Mouse (Mus musculus) E14TG2a.4 (cell line): Measurements from ENCODE around the gene Hs2st1.

Experiments used
- CTCF ChIP-seq: conservative IDR thresholded peaks from 2 replicates; pipeline ENCODE4 v1.5.1; 2014; ENCODE audit warnings: low read length
- POU5F1 ChIP-seq: IDR thresholded peaks from 2 replicates; pipeline ENCODE4 v1.6.1; 2014; ENCODE audit warnings: low read length, borderline replicate concordance

GRCm38 (mm10) chr3:144436076-144436475 lies 133.9 kb downstream of the Hs2st1 start:
- TF ChIP-seq CTCF (no peak), POU5F1 (no peak)
